Mouse (Mus musculus) heart, adult 18-20 months (tissue): ENCODE results near the gene Arfgef3. TPM values are rescaled to one million over a fixed set of nuclear protein-coding genes. Genes with fewer than 3 reads are reported as not detected.
A peak's percentile ranks its signal among the peaks of the same experiment; 100 is the strongest.
"Not testable (repeated sequence)": the region's sequence is repeated elsewhere in the genome, so short reads cannot be mapped to it uniquely, and the experiment has no call there.

Experiments
- DNase-seq, 2 experiments: peaks; one replicate each; pipeline ENCODE4 v3.0.0; 2021 to 2022; ENCODE audit warnings: mixed read lengths in 1 of 2
- total RNA-seq, 2 experiments: library from RNA; stranded (reverse); gene quantifications; 2 replicates each; pipeline ENCODE4 v1.2.3; 2021

Gene Arfgef3
- total RNA-seq, 2 experiments from 2014 or later: 0.15 to 0.36 TPM

- no peak for DNase-seq
These were observed 159.6 kb downstream of the Arfgef3 start for GRCm38 (mm10) chr10:18584188-18584587.

- no peak for DNase-seq
These were observed 171.2 kb downstream of the Arfgef3 start for GRCm38 (mm10) chr10:18572581-18572980.

DNA sequence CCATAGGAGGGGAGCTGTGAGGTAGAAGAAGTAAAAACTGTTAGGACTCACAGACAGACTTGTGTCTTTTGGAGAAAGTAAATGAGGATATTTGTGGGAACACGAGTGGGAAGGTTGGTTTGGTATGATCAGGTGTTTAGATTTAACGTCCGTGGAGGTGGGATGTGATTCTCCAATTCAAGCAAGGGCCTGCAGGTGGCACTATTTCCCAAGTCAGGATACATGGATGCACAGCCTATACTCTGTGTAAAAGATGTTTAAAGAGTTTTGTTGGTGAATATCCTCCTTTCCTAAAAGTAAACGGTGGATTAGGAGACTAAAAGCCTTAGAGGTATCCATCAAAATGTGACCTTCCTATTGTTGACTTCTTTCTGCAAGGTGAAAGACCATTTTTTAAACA lies 180.8 kb downstream of the Arfgef3 start:
- DNase-seq: peak in 1 of 2 experiments; percentile 72

DNA sequence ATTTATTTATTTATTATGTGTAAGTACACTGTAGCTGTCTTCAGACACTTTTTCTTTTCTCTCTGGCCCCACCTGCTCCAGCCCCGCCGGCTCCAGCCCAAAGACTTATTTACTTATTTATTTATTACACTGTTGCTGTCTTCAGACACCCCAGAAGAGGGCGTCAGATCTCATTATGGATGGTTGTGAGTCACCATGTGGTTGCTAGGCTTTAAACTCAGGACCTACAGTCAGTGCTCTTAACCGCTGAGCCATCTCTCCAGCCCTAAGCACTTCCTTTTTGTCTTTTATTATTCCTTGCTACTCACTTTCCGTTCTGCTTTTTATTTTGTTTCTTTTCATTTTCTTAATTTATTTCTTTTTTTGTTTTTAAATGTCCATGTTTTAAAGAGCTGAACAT lies 182.3 kb downstream of the Arfgef3 start:
- DNase-seq: no peak

GRCm38 (mm10) chr10:18559076-18559475 lies 184.7 kb downstream of the Arfgef3 start:
- DNase-seq: not testable (repeated sequence)

- no peak for DNase-seq
These were observed 194.2 kb downstream of the Arfgef3 start for GRCm38 (mm10) chr10:18549321-18550216.

DNA sequence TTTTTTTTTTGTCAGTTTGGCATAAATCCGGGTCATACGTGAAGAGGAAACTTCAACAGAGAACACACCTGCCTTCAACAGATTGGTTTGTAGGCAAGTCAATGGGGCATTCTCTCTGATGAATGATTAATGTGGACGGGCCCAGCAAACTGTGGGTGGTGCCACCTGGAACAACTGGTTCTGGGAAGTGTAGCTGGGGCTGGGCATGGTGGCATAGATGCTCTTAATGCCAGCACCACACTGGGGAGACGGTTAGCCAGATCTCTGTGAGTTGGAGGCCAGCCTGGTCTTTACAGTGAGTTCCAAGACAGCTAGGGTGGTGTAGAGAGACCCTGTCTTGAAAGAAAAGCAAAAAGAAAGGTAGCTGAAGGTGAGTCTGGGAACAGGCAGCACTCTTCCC lies 196.4 kb downstream of the Arfgef3 start:
- no peak for DNase-seq

- DNase-seq: peak; percentile 52 to 65
These were observed 197.9 kb downstream of the Arfgef3 start, which contains the start of gene Hebp2 for GRCm38 (mm10) chr10:18545813-18546235. Gene Hebp2, minus strand, starts transcription at chr10:18546076.

GRCm38 (mm10) chr10:18545309-18545708 lies 198.4 kb downstream of the Arfgef3 start:
- DNase-seq: no peak

DNA sequence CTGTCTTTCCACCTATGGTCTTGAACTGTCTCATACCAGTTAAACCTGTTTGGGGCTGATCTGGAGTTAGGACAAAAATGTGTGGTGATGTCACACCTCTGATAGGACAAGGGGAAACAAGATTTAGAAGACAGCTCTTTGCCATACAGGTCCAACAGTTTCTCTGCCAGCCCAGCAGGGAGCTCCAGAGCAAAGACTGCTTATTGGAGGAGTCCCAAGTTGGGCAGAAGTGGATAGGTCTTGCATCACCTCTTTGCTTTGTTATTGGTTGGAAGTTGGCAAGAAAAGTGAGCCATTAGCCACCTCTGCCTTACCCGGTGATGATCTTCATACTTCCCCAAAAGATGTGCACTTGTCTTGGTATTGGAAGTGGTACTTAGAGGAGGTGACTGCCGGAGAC lies 206.9 kb downstream of the Arfgef3 start:
- DNase-seq: no peak

DNA sequence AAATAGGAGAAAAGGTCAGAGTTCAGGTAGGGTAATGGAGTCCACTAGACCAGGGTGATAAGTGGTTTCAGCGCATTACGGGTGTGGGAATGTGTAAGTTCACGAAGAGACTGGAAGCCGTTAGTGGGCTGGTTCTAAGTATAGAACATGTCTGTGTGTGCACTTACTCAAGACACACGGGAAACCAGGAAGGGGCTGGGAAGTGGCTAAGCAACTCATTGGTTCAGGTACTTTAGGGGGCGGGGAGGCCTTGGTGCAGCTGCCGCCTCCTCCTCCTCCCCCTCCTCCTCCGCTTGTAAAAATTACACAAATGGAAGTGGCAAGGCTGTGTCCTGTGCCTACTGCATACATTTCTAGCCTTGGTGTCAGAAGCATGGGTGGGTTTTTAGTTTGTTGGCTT lies 211.5 kb downstream of the Arfgef3 start:
- no peak for DNase-seq

Other genes with a start within 250 kb of the Arfgef3 start
- gene Hebp2, start 197.9 kb downstream of the Arfgef3 start, total RNA-seq: under 1 TPM; 0.44 to 0.50 TPM
- not detected for gene Gm4922, start 42.8 kb upstream of the Arfgef3 start, total RNA-seq
- 100 to 1,000 TPM in 1 of 2 experiments, 10 to 100 TPM in 1; 97.1 to 115 TPM for gene Perp, start 101.1 kb upstream of the Arfgef3 start, total RNA-seq